Mouse (Mus musculus) testis, adult 2 months (tissue): Measurements from ENCODE around the gene Ahdc1.

ENCODE experiments used
- CTCF ChIP-seq: fragments of 200-500 bp; IDR thresholded peaks from 2 replicates; pipeline ENCODE4 v1.5.1; 2012; ENCODE audit warnings: low read depth, mild to moderate bottlenecking, inconsistent platforms, low read length, moderate library complexity; ENCODE audit not compliant: control insufficient read depth, insufficient read depth, insufficient replicate concordance
- POLR2A ChIP-seq: fragments of 200-500 bp; IDR thresholded peaks from 2 replicates; pipeline ENCODE4 v1.6.1; 2012; ENCODE audit warnings: low read depth, mild to moderate bottlenecking, inconsistent platforms, low read length, moderate library complexity; ENCODE audit not compliant: control insufficient read depth

DNA sequence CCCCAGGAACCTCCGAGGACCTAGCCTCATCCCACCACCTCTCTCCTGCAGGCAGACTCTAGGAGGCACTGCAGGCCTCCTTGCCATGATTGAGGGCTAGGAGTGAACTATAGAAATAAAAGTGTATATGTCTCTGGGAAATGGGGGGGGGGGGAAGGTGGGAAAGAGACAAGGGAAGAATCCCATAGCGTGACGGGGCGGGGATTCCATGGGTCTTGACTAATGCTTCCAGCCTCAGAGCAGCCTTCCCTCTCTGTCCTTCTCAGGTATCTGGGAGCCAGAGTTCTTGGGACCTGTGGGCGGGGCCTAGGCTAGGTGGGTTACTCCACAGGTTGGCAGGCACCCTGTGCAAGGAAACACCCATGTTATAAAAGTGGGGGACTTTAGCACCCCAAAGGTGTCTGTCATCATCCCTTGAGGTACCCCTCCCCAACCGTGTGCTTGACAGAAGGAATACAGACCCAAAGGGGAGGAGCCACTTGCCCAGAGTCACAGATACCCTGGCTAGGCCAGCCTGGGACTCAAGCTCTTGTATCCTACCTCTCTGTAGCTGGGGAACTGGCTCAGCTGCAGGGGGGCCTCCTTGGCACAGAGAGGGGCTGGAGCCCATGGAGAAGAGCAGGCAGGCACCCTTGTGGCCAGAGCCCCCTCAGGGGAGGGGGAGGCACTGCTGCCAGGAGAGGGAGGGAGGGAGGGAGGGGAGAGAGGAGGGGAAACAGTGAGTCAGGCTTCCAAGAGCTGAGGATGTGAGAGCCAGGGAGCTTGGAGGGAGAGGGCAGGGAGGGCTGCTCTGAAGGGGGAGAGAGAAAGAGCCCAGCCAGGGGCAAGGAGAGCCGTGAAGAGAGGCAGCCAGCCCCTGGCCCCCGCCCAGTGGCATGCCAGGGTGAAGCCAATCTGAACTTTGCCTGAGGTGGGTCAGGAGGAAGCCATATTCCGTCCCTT is 4.9 kb downstream of the Ahdc1 start:
- TF ChIP-seq POLR2A: no peak
- TF ChIP-seq CTCF: no peak
